Mouse (Mus musculus): ENCODE data around the gene Olfr1243. TPM values are rescaled to one million over a fixed set of nuclear protein-coding genes. Genes with fewer than 3 reads are reported as not detected.
"Not testable (repeated sequence)": the region's sequence is repeated elsewhere in the genome, so short reads cannot be mapped to it uniquely, and the experiment has no call there.

Olfr1243 gene
- total RNA-seq (2021) = not detected
- long read RNA-seq, experiment 1 = 0 reads
- long read RNA-seq, experiment 2 = 0 reads

DNA sequence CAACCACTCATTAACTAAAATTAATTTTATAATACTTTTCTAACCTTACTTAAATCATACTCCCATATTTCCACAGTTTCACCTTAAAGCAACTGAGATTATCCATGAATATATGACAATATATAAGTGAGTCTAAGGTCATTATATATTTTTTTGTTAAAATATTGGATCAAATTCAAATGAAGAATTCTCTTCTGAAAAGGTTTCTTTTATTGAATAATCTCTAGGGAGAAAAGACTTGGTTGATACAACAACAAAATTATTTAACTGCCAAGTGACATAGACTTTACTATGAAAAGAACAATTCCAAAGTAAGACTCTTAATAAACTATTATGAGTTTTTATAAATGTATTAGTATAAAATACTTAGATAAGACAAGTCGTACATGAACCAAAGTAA lies at the start of gene Olfr1243:
TSS of gene Olfr1243 (minus strand) at position 101 of the 400 bp plus-strand sequence.
- DNase-seq = no peak

DNA sequence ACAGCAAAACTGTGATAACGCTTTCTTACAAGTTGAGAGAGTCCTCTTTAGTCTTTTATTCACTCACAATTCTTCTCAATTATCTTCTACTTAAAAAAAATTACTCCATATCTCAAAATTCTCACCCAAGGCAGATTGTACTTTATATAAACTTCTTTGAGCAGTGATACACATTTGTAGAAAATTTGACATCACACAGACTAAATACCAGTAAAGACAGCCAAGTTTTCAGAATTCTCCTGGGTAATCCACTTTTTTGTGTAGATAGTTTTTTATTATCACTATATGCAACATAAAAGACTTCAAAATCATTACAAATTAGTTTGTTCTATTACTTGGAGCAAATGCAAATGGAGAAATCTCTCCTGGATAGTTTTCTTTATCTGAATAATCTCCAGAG lies 47.1 kb upstream of the Olfr1243 start, which contains the start of gene Olfr1245:
TSS of gene Olfr1245 (minus strand) at position 101 of the 400 bp plus-strand sequence.
- no peak for DNase-seq

DNA sequence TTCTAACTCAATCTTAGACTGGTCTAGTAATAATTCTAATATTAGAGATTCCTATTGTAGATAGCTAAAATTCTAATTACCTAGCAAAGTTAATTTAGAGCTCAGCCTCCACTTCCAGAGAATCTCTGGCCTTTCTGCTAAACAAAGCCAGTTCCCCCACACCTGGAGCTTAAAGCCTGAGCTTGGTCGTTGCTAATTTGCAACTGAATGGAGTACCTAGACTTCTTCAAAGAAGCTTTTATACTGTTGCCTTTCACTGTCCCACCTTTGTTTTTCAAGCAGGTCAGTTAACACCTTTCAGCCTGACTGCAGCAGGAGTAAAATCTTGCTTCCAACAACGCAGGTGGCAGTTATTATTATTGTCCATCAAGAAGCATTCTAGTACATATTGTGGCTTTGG lies 31.4 kb upstream of the Olfr1243 start:
- DNase-seq = not testable (repeated sequence)

DNA sequence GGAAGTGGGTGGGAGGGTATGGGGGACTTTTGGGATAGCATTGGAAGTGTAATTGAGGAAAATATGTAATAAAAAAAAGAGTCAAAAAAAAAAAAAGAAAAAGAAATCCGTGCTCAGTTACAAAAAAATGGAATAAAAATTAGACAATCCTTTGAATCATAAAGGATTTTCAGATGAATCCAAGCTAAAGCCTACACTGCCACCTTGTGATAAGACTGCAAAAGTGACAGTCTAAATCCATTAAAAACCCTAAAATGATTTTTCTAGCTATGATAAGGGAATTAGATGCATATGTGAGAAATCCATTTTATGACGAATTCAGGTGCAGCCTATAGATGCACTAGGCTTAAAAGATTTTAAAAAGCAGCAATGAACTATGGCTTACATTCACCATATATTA lies 13.2 kb upstream of the Olfr1243 start:
- no peak for DNase-seq

DNA sequence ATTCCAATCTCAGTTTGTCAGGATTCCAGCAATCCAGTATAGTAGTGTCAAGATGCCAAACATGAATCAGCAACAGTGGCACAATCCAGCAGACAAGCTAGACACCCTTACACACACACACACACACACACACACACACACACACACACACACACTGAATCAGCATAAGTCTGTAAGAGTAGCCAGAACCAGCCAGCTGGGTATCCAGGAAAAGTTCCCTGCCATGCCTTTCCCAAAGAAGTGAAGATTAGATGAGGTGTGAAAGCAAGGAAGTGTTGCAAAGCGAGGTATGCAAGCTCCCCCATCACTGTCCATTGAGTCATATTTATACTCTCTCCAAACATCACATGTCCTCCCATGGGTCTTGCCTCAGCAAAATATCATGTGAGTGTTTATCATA lies 8.6 kb upstream of the Olfr1243 start:
- no peak for DNase-seq

DNA sequence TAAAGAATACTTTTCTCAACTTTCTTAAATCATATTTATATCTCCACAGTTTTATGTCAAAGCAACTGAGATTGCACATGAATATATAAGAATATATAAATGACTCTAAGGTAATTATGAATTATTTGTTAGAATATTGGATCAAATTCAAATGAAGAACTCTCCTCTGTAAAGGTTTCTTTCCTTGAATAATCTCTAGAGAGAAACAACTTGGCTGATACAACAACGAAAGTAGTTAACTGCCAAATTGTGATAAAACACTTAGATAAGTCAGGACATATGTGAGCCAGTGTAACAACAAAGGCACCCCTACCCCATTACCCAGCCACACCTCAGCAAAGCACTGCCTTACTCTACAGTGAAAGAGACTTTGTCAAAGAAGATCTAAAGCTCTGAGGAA lies 33.1 kb downstream of the Olfr1243 start, which contains the start of gene Olfr1242:
TSS of gene Olfr1242 (minus strand) at position 101 of the 400 bp plus-strand sequence.
- DNase-seq = no peak

DNA sequence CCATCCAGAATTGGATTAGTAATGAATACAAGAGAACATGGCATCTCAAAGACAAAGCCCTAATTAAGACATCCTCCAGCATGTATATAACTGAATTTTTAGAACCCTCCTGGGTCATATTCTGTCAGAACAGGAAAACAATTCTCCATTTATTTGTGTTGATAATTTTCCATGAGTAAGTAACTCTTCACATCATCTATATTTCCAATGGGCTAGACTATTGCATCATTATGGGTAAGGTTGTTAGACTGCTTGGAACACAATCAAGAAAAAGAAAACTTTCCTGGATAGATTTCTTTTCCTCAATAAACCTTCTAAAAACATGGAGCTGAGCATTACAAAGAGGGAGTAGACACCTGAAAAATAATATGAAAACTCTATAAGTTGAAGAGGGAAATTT lies 44.3 kb downstream of the Olfr1243 start, which contains the start of gene Olfr1241:
TSS of gene Olfr1241 (minus strand) at position 101 of the 400 bp plus-strand sequence.
- DNase-seq = no peak

Other genes starting within 250 kb of the Olfr1243 start
- not detected for gene Olfr1229, start 243.5 kb downstream of the Olfr1243 start, total RNA-seq (2021)
- not detected for gene Olfr1230, start 234.2 kb downstream of the Olfr1243 start, total RNA-seq (2021)
- gene Olfr1231, start 224.4 kb downstream of the Olfr1243 start, total RNA-seq (2021) = not detected
- gene Olfr1232, start 201.8 kb downstream of the Olfr1243 start, total RNA-seq (2021) = not detected
- gene Olfr1233, start 189.1 kb downstream of the Olfr1243 start, total RNA-seq (2021) = not detected
- gene Olfr1234, start 166.6 kb downstream of the Olfr1243 start, total RNA-seq (2021) = not detected
- not detected for gene Olfr1238, start 121.8 kb downstream of the Olfr1243 start, total RNA-seq (2021)
- not detected for gene Olfr1239, start 111.1 kb downstream of the Olfr1243 start, total RNA-seq (2021)
- gene Olfr1240, start 88.5 kb downstream of the Olfr1243 start, total RNA-seq (2021) = not detected
- gene Olfr1241, start 44.4 kb downstream of the Olfr1243 start, total RNA-seq (2021) = not detected
- not detected for gene Olfr1242, start 33.2 kb downstream of the Olfr1243 start, total RNA-seq (2021)
- not detected for gene Olfr1245, start 47.0 kb upstream of the Olfr1243 start, total RNA-seq (2021)
- gene Olfr1246, start 61.7 kb upstream of the Olfr1243 start, total RNA-seq (2021) = not detected
- not detected for gene Olfr1247, start 82.6 kb upstream of the Olfr1243 start, total RNA-seq (2021)
- not detected for gene Olfr1248, start 86.8 kb upstream of the Olfr1243 start, total RNA-seq (2021)
- gene Olfr1249, start 103.5 kb upstream of the Olfr1243 start, total RNA-seq (2021) = not detected
- gene Olfr1250, start 130.0 kb upstream of the Olfr1243 start, total RNA-seq (2021) = not detected
- not detected for gene Olfr1251, start 140.4 kb upstream of the Olfr1243 start, total RNA-seq (2021)
- not detected for gene Olfr1252, start 193.5 kb upstream of the Olfr1243 start, total RNA-seq (2021)
- not detected for gene Olfr1253, start 225.6 kb upstream of the Olfr1243 start, total RNA-seq (2021)